Mouse (Mus musculus): Measurements from ENCODE around the gene Gpsm3. TPM values are rescaled to one million over a fixed set of nuclear protein-coding genes. Genes with fewer than 3 reads are reported as not detected.

The Gpsm3 gene
- polyA plus RNA-seq, 2 experiments = 3.7 to 7.9 TPM

GRCm38 (mm10) chr17:34615871-34616270 is 26.3 kb downstream of the Gpsm3 start, which contains the start of gene Egfl8:
TSS of gene Egfl8 (minus strand) at chr17:34615971.
- no peak within 1 kb of the TSS for H3K27ac ChIP-seq (replicated peaks; ENCODE audit: low read depth, low read length)
- ATAC-seq (ENCODE audit: low FRiP score, low read depth) (no peak), DNase-seq (ENCODE audit: low spot score) (no peak)
- no peaks in the 10 kb centered on the region for H3K9me3 ChIP-seq (ENCODE audit: control insufficient read depth, low read length)
- no peak within 1 kb of the TSS for H3K4me2 ChIP-seq (replicated peaks; ENCODE audit: low read depth, low read length, severe bottlenecking)
- TF ChIP-seq POLR2A (IDR thresholded peaks at IDR 0.05; ENCODE audit: borderline replicate concordance, extremely low read depth, insufficient read depth, insufficient read length) = no peak
- H3K4me3 ChIP-seq (replicated peaks; ENCODE audit: low read length) = no peak within 1 kb of the TSS
- no peaks in the 10 kb centered on the region for H3K4me1 ChIP-seq (ENCODE audit: control insufficient read depth, insufficient read depth, low read length)
- H3K36me3 ChIP-seq (ENCODE audit: control insufficient read depth, insufficient read depth, low read length) = peaks cover 79% of the 10 kb centered on the region
- WGBS = 84% methylated on average over 6 of the region's 6 CpGs
- H3K9ac ChIP-seq (ENCODE audit: low read depth, low read length, severe bottlenecking) = no peak within 1 kb of the TSS
- H3K27me3 ChIP-seq (ENCODE audit: control insufficient read depth, insufficient read depth, low read length) = no peaks in the 10 kb centered on the region

- H3K27ac ChIP-seq (replicated peaks; ENCODE audit: low read depth, low read length) = no peak overlapping the region
- H3K36me3 ChIP-seq (ENCODE audit: control insufficient read depth, insufficient read depth, low read length) = peaks cover 77% of the 10 kb centered on the region
- ATAC-seq (ENCODE audit: low FRiP score, low read depth) (no peak), DNase-seq (ENCODE audit: low spot score) (no peak)
- no peak overlapping the region for H3K4me2 ChIP-seq (replicated peaks; ENCODE audit: low read depth, low read length, severe bottlenecking)
- H3K9me3 ChIP-seq (ENCODE audit: control insufficient read depth, low read length) = no peaks in the 10 kb centered on the region
- H3K27me3 ChIP-seq (ENCODE audit: control insufficient read depth, insufficient read depth, low read length) = no peaks in the 10 kb centered on the region
- WGBS = 17% methylated on average over 6 of the region's 6 CpGs
- no peak overlapping the region for H3K4me3 ChIP-seq (replicated peaks; ENCODE audit: low read length)
- no peak overlapping the region for H3K9ac ChIP-seq (ENCODE audit: low read depth, low read length, severe bottlenecking)
- TF ChIP-seq POLR2A (IDR thresholded peaks at IDR 0.05; ENCODE audit: borderline replicate concordance, extremely low read depth, insufficient read depth, insufficient read length) = no peak
- no peaks in the 10 kb centered on the region for H3K4me1 ChIP-seq (ENCODE audit: control insufficient read depth, insufficient read depth, low read length)
Measured at GRCm38 (mm10) chr17:34618999-34619398, 29.4 kb downstream of the Gpsm3 start.

DNA sequence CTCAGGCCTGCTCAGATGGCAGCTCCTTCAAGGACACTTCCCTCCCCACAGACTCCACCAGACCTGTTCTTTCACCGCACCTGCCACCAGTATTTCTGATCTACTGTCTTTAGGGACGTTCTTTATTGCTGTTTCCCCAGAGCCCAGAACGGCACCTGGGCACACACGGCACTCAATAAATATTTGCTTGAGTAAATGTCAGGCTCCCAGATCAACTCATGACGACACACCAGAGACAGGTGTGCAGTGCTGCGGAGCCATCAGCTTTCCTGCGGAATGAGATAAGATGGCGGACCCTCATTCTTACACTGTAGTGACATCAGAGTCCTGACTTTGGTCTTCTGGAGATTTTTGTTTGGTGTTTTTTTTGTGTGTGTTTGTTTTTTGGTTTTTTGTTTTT is 31.4 kb downstream of the Gpsm3 start:
- no peak for DNase-seq (ENCODE audit: low spot score)
- ATAC-seq (ENCODE audit: low FRiP score, low read depth) = no peak
- H3K27ac ChIP-seq (replicated peaks; ENCODE audit: low read depth, low read length) = no peak overlapping the region
- WGBS = 84% methylated on average over 8 of the region's 8 CpGs
- H3K4me3 ChIP-seq (replicated peaks; ENCODE audit: low read length) = no peak overlapping the region
- no peaks in the 10 kb centered on the region for H3K9me3 ChIP-seq (ENCODE audit: control insufficient read depth, low read length)
- H3K4me2 ChIP-seq (replicated peaks; ENCODE audit: low read depth, low read length, severe bottlenecking) = no peak overlapping the region
- no peak for TF ChIP-seq POLR2A (IDR thresholded peaks at IDR 0.05; ENCODE audit: borderline replicate concordance, extremely low read depth, insufficient read depth, insufficient read length)
- no peak overlapping the region for H3K9ac ChIP-seq (ENCODE audit: low read depth, low read length, severe bottlenecking)
- no peaks in the 10 kb centered on the region for H3K27me3 ChIP-seq (ENCODE audit: control insufficient read depth, insufficient read depth, low read length)
- no peaks in the 10 kb centered on the region for H3K4me1 ChIP-seq (ENCODE audit: control insufficient read depth, insufficient read depth, low read length)
- peaks cover 70% of the 10 kb centered on the region for H3K36me3 ChIP-seq (ENCODE audit: control insufficient read depth, insufficient read depth, low read length)

DNA sequence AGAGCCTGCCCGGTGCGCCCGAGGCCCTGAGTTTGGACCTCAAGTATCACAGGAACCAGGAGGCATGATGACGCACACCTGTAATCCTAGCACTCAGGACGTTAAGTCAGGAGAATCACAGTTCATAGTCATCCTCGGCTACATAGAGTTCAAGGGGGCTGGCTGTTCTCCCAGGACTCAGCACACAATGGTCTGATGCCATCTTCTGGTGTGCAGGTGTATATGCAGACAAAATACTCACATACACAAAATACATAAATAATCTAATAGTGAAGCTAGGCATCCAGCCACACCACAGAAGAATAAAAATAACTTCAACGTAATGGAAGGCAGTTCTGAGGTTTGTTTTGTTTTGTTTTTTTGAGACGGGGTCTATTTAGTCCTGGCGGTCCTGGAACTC is 33.6 kb downstream of the Gpsm3 start:
- H3K4me3 ChIP-seq (replicated peaks; ENCODE audit: low read length) = no peak overlapping the region
- no peak for DNase-seq (ENCODE audit: low spot score)
- no peaks in the 10 kb centered on the region for H3K27me3 ChIP-seq (ENCODE audit: control insufficient read depth, insufficient read depth, low read length)
- no peak for TF ChIP-seq POLR2A (IDR thresholded peaks at IDR 0.05; ENCODE audit: borderline replicate concordance, extremely low read depth, insufficient read depth, insufficient read length)
- no peak overlapping the region for H3K27ac ChIP-seq (replicated peaks; ENCODE audit: low read depth, low read length)
- H3K9ac ChIP-seq (ENCODE audit: low read depth, low read length, severe bottlenecking) = no peak overlapping the region
- no peak overlapping the region for H3K4me2 ChIP-seq (replicated peaks; ENCODE audit: low read depth, low read length, severe bottlenecking)
- no peak for ATAC-seq (ENCODE audit: low FRiP score, low read depth)
- H3K36me3 ChIP-seq (ENCODE audit: control insufficient read depth, insufficient read depth, low read length) = peaks cover 54% of the 10 kb centered on the region
- peaks cover 4% of the 10 kb centered on the region; the same call in 1 of the 2 replicates for H3K4me1 ChIP-seq (ENCODE audit: control insufficient read depth, insufficient read depth, low read length)
- WGBS = 85% methylated on average over 9 of the region's 9 CpGs
- no peaks in the 10 kb centered on the region for H3K9me3 ChIP-seq (ENCODE audit: control insufficient read depth, low read length)

DNA sequence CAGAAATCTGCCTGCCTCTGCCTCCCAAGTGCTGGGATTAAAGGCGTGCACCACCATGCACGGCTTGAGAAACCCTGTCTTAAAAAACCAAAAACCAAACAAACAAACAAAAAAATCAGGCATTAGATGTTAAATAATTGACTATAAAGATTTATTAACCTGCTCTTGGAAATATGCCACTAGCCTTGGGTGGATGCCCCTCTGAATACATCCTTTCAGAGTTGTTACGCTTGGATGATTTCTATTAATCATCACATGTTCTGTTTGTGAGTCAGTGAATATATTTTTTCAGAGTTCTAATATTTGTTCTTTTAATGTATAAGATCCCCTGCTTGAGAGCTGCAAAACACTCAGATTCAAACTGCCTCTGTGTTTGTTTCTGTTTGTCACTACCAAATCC is 35.4 kb downstream of the Gpsm3 start:
- no peak overlapping the region for H3K4me3 ChIP-seq (replicated peaks; ENCODE audit: low read length)
- H3K9ac ChIP-seq (ENCODE audit: low read depth, low read length, severe bottlenecking) = no peak overlapping the region
- H3K4me2 ChIP-seq (replicated peaks; ENCODE audit: low read depth, low read length, severe bottlenecking) = no peak overlapping the region
- peaks cover 6% of the 10 kb centered on the region for H3K27me3 ChIP-seq (ENCODE audit: control insufficient read depth, insufficient read depth, low read length)
- DNase-seq (ENCODE audit: low spot score) = no peak
- TF ChIP-seq POLR2A (IDR thresholded peaks at IDR 0.05; ENCODE audit: borderline replicate concordance, extremely low read depth, insufficient read depth, insufficient read length) = no peak
- H3K4me1 ChIP-seq (ENCODE audit: control insufficient read depth, insufficient read depth, low read length) = peaks cover 18% of the 10 kb centered on the region
- no peaks in the 10 kb centered on the region for H3K9me3 ChIP-seq (ENCODE audit: control insufficient read depth, low read length)
- no peak overlapping the region for H3K27ac ChIP-seq (replicated peaks; ENCODE audit: low read depth, low read length)
- H3K36me3 ChIP-seq (ENCODE audit: control insufficient read depth, insufficient read depth, low read length) = peaks cover 46% of the 10 kb centered on the region
- no peak for ATAC-seq (ENCODE audit: low FRiP score, low read depth)
- WGBS = 92% methylated on average over 3 of the region's 3 CpGs

All from limb, embryonic 14.5 days (tissue).